In genomic region chrX:6490433-6490832, GRCm38 (mm10) we compare ENCODE assay signal across 22 mouse cellular contexts.
"Had no signal": no experiment of that assay in that cellular context is flagged by ENCODE, and none has a peak within 500 bp of the region (broad histone marks: within the 10 kb centered on the region; RNA-seq: fewer than 3 reads in every experiment).

No protein-coding gene starts in this region.

- DNase-seq: kidney, adult 11 months; kidney, postnatal 25 days; layer of hippocampus, adult 9-11 months; liver; right cerebral cortex, adult 18-20 months; right cerebral cortex, postnatal 14 days; right cerebral cortex, postnatal 4 days; thymus, adult 2 months; thymus, postnatal 14 days; thymus, postnatal 4 days had no signal

- H3K4me2 ChIP-seq: intestine, embryonic 15.5 days; limb, embryonic 13.5 days; liver, embryonic 12.5 days; liver, embryonic 15.5 days; midbrain, embryonic 12.5 days; midbrain, embryonic 15.5 days; neural tube, embryonic 12.5 days; neural tube, embryonic 15.5 days had no signal

- H3K27me3 ChIP-seq: intestine, embryonic 15.5 days; limb, embryonic 13.5 days; liver, embryonic 12.5 days; liver, embryonic 15.5 days; midbrain, embryonic 12.5 days; midbrain, embryonic 15.5 days; neural tube, embryonic 12.5 days; neural tube, embryonic 15.5 days had no signal

- ATAC-seq: hindbrain, embryonic 16.5 days; intestine, embryonic 15.5 days; liver, embryonic 12.5 days; midbrain, embryonic 15.5 days had no signal

- H3K4me1 ChIP-seq: intestine, embryonic 15.5 days; liver, embryonic 12.5 days; liver, embryonic 15.5 days; midbrain, embryonic 12.5 days; midbrain, embryonic 15.5 days; neural tube, embryonic 12.5 days had no signal

- H3K27ac ChIP-seq: intestine, embryonic 15.5 days; limb, embryonic 10.5 days; limb, embryonic 13.5 days; liver, embryonic 12.5 days; liver, embryonic 15.5 days; macrophage; midbrain, embryonic 12.5 days; midbrain, embryonic 15.5 days; neural tube, embryonic 12.5 days; neural tube, embryonic 15.5 days; stomach, postnatal 0 days had no signal

- H3K36me3 ChIP-seq: intestine, embryonic 15.5 days; limb, embryonic 10.5 days; limb, embryonic 13.5 days; liver, embryonic 12.5 days; liver, embryonic 15.5 days; midbrain, embryonic 12.5 days; midbrain, embryonic 15.5 days; neural tube, embryonic 12.5 days; neural tube, embryonic 15.5 days had no signal

- H3K9ac ChIP-seq: intestine, embryonic 15.5 days; limb, embryonic 13.5 days; liver, embryonic 12.5 days; liver, embryonic 15.5 days; midbrain, embryonic 12.5 days; midbrain, embryonic 15.5 days; neural tube, embryonic 12.5 days; neural tube, embryonic 15.5 days had no signal

- H3K4me3 ChIP-seq: intestine, embryonic 15.5 days; limb, embryonic 10.5 days; limb, embryonic 13.5 days; liver, embryonic 12.5 days; liver, embryonic 15.5 days; midbrain, embryonic 12.5 days; midbrain, embryonic 15.5 days; neural tube, embryonic 12.5 days; neural tube, embryonic 15.5 days had no signal

- H3K9me3 ChIP-seq: intestine, embryonic 15.5 days; limb, embryonic 10.5 days; limb, embryonic 13.5 days; liver, embryonic 12.5 days; liver, embryonic 15.5 days; midbrain, embryonic 12.5 days; midbrain, embryonic 15.5 days; neural tube, embryonic 12.5 days; neural tube, embryonic 15.5 days had no signal
